Mouse (Mus musculus) intestine, postnatal 0 days (tissue): ENCODE data around the gene T2. TPM values are rescaled to one million over a fixed set of nuclear protein-coding genes. Genes with fewer than 3 reads are reported as not detected.

Experiments used
- ATAC-seq: fragments of 200-750 bp; cut with Nextera tagmentation; 2 replicates; pipeline ENCODE4 v1.8.0; 2017; ENCODE audit warnings: mild to moderate bottlenecking, moderate TSS enrichment, moderate library complexity
- H3K27ac ChIP-seq: fragments of 300-500 bp; sonication (generic); 2 replicates; pipeline ENCODE4 v1.5.1; 2014; ENCODE audit warnings: mild to moderate bottlenecking, low read depth, low read length, moderate library complexity
- H3K27me3 ChIP-seq: fragments of 300-500 bp; sonication (generic); replicated peaks from 2 replicates; pipeline ENCODE4 v1.6.1; 2014; ENCODE audit warnings: low read length, mixed read lengths; ENCODE audit not compliant: control insufficient read depth, insufficient read depth
- H3K36me3 ChIP-seq: fragments of 300-500 bp; sonication (generic); 2 replicates; pipeline ENCODE4 v1.6.1; 2014; ENCODE audit warnings: mild to moderate bottlenecking, moderate library complexity; ENCODE audit not compliant: control insufficient read depth, insufficient read depth
- H3K4me1 ChIP-seq: fragments of 300-500 bp; sonication (generic); replicated peaks from 2 replicates; pipeline ENCODE4 v1.6.1; 2014; ENCODE audit warnings: antibody characterized with exemption, low read length, mixed read lengths; ENCODE audit not compliant: control insufficient read depth, insufficient read depth
- H3K4me2 ChIP-seq: fragments of 300-500 bp; sonication (generic); replicated peaks from 2 replicates; pipeline ENCODE4 v1.6.1; 2014; ENCODE audit warnings: low read depth, mild to moderate bottlenecking, moderate library complexity
- H3K4me3 ChIP-seq: fragments of 300-500 bp; sonication (generic); 2 replicates; pipeline ENCODE4 v1.5.1; 2014; ENCODE audit warnings: low read depth, low read length
- H3K9ac ChIP-seq: fragments of 300-500 bp; sonication (generic); 2 replicates; pipeline ENCODE4 v1.6.1; 2014; ENCODE audit warnings: mild to moderate bottlenecking, low read depth, low read length
- H3K9me3 ChIP-seq: fragments of 300-500 bp; sonication (generic); 2 replicates; pipeline ENCODE4 v1.6.1; 2016; ENCODE audit warnings: mixed run types; ENCODE audit not compliant: control insufficient read depth
- CTCF ChIP-seq: sonication (generic); IDR thresholded peaks from 2 replicates; pipeline ENCODE4 v1.5.1; 2016; ENCODE audit warnings: low read depth, mild to moderate bottlenecking, control low read depth, antibody characterized with exemption, moderate library complexity
- WGBS: fragments of 180-500 bp; shearing (Covaris S2); extraction: QIAGEN DNeasy Blood & Tissue Kit; methylation state at CpG from one replicate; pipeline ENCODE4 v1.1.7; 2014; 5-methylcytosine and 5-hydroxymethylcytosine counted together
- polyA plus RNA-seq: library from polyadenylated mRNA; unstranded; fragments of >200 nt; fragmentation: Nextera tagmentation; extraction: Ambion mirVana; gene quantifications from 2 replicates; pipeline ENCODE4 v1.2.1, GENCODE M21; 2015

Gene T2
- polyA plus RNA-seq, 1 experiment from 2014 or later = 0.10 TPM

DNA sequence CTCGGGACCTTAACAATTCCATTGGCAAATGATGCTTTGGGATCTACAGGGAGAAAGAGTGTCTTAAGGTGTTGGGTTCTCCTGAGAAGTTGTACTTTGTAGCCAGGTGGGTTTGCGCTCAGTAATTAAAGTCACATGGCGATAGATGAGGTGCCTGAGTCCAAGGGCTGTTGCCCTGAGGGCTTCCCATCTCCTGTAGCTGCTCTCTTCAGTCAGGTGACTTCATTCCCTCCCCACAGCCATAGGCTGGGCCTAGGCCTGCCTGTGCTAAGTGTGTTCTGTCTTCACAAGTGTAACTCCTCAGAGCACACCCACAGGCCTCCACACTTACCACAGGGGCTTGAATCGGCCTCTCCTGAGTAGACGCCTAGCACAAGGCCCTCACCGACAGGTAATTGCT, 1.7 kb downstream of the T2 start:
- H3K4me3 ChIP-seq = no peak overlapping the region
- WGBS = 55% methylated on average over 6 of the region's 6 CpGs
- H3K9me3 ChIP-seq = no peaks in the 10 kb centered on the region
- peaks cover 8% of the 10 kb centered on the region; the same call in 1 of the 2 replicates for H3K4me1 ChIP-seq
- peak; percentile 95 for ATAC-seq
- H3K36me3 ChIP-seq = no peaks in the 10 kb centered on the region
- H3K4me2 ChIP-seq = no peak overlapping the region
- H3K9ac ChIP-seq = no peak overlapping the region
- TF ChIP-seq CTCF = no peak
- H3K27ac ChIP-seq = peak overlapping the region; percentile 46; the same call in 1 of the 2 replicates
- H3K27me3 ChIP-seq = no peaks in the 10 kb centered on the region

DNA sequence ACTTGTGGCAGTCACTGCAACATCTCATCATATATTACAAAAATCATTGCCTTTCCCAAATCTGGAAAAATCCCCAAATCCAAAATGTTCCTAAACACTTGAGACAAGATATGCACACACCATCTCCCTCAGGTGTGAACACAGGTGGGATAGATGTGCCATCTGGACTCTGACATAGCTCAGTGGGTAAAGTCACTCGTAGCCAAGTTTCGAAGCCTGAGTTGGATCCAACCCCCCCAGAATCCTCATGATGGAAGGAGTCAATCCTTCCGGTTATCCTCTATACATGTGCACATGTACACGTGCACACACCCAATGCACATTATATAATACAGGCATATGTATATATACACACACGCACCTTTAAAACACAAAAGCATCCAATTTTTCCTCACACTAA, 5.1 kb downstream of the T2 start:
- no peak overlapping the region for H3K4me3 ChIP-seq
- no peaks in the 10 kb centered on the region for H3K9me3 ChIP-seq
- no peak for ATAC-seq
- no peak overlapping the region for H3K9ac ChIP-seq
- no peak for TF ChIP-seq CTCF
- no peak overlapping the region for H3K27ac ChIP-seq
- no peak overlapping the region for H3K4me2 ChIP-seq
- H3K36me3 ChIP-seq = no peaks in the 10 kb centered on the region
- H3K27me3 ChIP-seq = 0 out of 2 replicates have a peak, but pooled peaks cover 3% of the 10 kb centered on the region
- H3K4me1 ChIP-seq = peaks cover 8% of the 10 kb centered on the region
- WGBS = 92% methylated on average over 5 of the region's 5 CpGs

GRCm38 (mm10) chr17:8361281-8362103, 5.7 kb downstream of the T2 start:
- 77% methylated on average over 10 of the region's 10 CpGs for WGBS
- Histone ChIP-seq H3K9me3 (no peaks in the 10 kb centered on the region), H3K36me3 (no peaks in the 10 kb centered on the region), H3K4me1 (peaks cover 8% of the 10 kb centered on the region), H3K27me3 (0 out of 2 replicates have a peak, but pooled peaks cover 3% of the 10 kb centered on the region), H3K4me3 (no peak overlapping the region), H3K9ac (no peak overlapping the region), H3K4me2 (no peak overlapping the region), H3K27ac (no peak overlapping the region)
- no peak for ATAC-seq
- no peak for TF ChIP-seq CTCF

- Histone ChIP-seq H3K36me3 (no peaks in the 10 kb centered on the region), H3K4me1 (peaks cover 7% of the 10 kb centered on the region), H3K27me3 (0 out of 2 replicates have a peak, but pooled peaks cover 3% of the 10 kb centered on the region), H3K4me2 (peak overlapping the region; percentile 46), H3K27ac (peak overlapping the region; percentile 50; the same call in 1 of the 2 replicates), H3K9me3 (no peaks in the 10 kb centered on the region), H3K9ac (no peak overlapping the region), H3K4me3 (no peak overlapping the region)
- no peak for TF ChIP-seq CTCF
- WGBS = 22% methylated on average over 20 of the region's 20 CpGs
- ATAC-seq = peak; percentile 86
These were observed 12.0 kb downstream of the T2 start for GRCm38 (mm10) chr17:8367514-8368480.

DNA sequence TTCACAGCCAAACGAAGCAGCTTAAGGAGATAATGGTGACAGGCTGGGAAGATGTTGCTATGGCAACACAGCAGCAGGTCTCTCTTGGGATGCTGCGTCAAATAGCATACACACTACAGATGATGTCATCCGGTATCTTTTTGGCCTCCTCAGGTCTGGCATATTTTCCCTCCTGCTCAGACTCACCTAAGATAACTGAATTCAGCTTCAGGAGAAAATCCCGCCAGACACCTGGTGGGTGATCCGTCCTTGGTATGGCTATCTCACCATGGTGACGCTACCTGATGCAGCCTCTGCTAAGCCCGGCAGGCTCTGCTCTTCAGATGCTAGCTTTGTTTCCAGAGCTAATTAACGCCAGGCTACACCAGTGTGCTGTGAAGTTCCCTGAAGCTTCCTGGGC, 12.8 kb downstream of the T2 start:
- no peak for ATAC-seq
- no peak overlapping the region for H3K9ac ChIP-seq
- H3K36me3 ChIP-seq = no peaks in the 10 kb centered on the region
- peaks cover 7% of the 10 kb centered on the region for H3K4me1 ChIP-seq
- H3K27ac ChIP-seq = no peak overlapping the region
- WGBS = 51% methylated on average over 8 of the region's 8 CpGs
- H3K9me3 ChIP-seq = no peaks in the 10 kb centered on the region
- 0 out of 2 replicates have a peak, but pooled peaks cover 3% of the 10 kb centered on the region for H3K27me3 ChIP-seq
- TF ChIP-seq CTCF = no peak
- no peak overlapping the region for H3K4me2 ChIP-seq
- no peak overlapping the region for H3K4me3 ChIP-seq

DNA sequence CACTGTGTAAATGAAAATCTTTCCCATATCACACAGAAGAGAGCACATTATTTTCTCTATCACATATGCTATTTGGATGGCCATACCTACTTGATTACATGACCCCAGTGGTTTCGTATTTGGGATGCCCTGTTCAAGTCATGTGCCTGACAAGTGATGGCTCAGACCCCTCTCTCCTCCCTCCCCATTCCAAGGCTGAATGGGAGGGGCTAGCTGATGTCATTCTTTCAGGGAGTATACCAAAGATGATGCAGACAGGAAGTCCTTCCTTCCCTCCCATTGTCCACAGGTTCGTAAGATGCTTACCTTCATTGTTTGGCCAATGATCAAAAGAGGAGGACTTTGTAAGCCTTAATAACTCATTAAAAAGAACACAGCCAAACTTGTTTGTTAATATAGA, 13.4 kb downstream of the T2 start:
- Histone ChIP-seq H3K4me2 (no peak overlapping the region), H3K4me1 (peaks cover 7% of the 10 kb centered on the region), H3K9ac (no peak overlapping the region), H3K4me3 (no peak overlapping the region), H3K27me3 (0 out of 2 replicates have a peak, but pooled peaks cover 3% of the 10 kb centered on the region), H3K9me3 (no peaks in the 10 kb centered on the region), H3K36me3 (no peaks in the 10 kb centered on the region), H3K27ac (no peak overlapping the region)
- ATAC-seq = no peak
- WGBS = 70% methylated on average over 2 of the region's 2 CpGs
- TF ChIP-seq CTCF = no peak
